Mouse (Mus musculus) lung, postnatal 0 days (tissue): ENCODE results near the gene Tuba1b. TPM values are rescaled to one million over a fixed set of nuclear protein-coding genes. Genes with fewer than 3 reads are reported as not detected.
"Not testable (repeated sequence)": the region's sequence is repeated elsewhere in the genome, so short reads cannot be mapped to it uniquely, and the experiment has no call there.

Experiments used
- ATAC-seq: fragments of 200-750 bp; cut with Nextera tagmentation; 2 replicates; pipeline ENCODE4 v1.8.0; 2017; ENCODE audit warnings: moderate library complexity
- DNase-seq: peaks from one replicate; pipeline ENCODE4 v3.0.0-alpha.2; 2016; ENCODE audit warnings: low spot score
- H3K27ac ChIP-seq: fragments of 300-500 bp; sonication (generic); 2 replicates; pipeline ENCODE4 v1.5.1; 2014; ENCODE audit warnings: antibody characterized with exemption, mild to moderate bottlenecking, low read length, mixed read lengths
- H3K27me3 ChIP-seq: fragments of 300-500 bp; sonication (generic); replicated peaks from 2 replicates; pipeline ENCODE4 v1.6.1; 2014; ENCODE audit warnings: low read length, mixed read lengths; ENCODE audit not compliant: insufficient read depth
- H3K36me3 ChIP-seq: fragments of 300-500 bp; sonication (generic); 2 replicates; pipeline ENCODE4 v1.6.1; 2014; ENCODE audit warnings: low read length, mixed read lengths; ENCODE audit not compliant: insufficient read depth
- H3K4me1 ChIP-seq: fragments of 300-500 bp; sonication (generic); 2 replicates; pipeline ENCODE4 v1.6.1; 2014; ENCODE audit warnings: antibody characterized with exemption, low read depth, low read length, mixed read lengths; ENCODE audit not compliant: insufficient read depth
- H3K4me2 ChIP-seq: fragments of 300-500 bp; sonication (generic); replicated peaks from 2 replicates; pipeline ENCODE4 v1.6.1; 2014; ENCODE audit warnings: low read depth, mild to moderate bottlenecking, low read length, moderate library complexity, mixed read lengths
- H3K4me3 ChIP-seq: fragments of 300-500 bp; sonication (generic); 2 replicates; pipeline ENCODE4 v1.5.1; 2014; ENCODE audit warnings: low read depth, low read length
- H3K9ac ChIP-seq: fragments of 300-500 bp; sonication (generic); replicated peaks from 2 replicates; pipeline ENCODE4 v1.6.1; 2014; ENCODE audit warnings: low read depth, mild to moderate bottlenecking
- H3K9me3 ChIP-seq: fragments of 300-500 bp; sonication (generic); 2 replicates; pipeline ENCODE4 v1.6.1; 2016; ENCODE audit warnings: low read length, mixed read lengths
- CTCF ChIP-seq: IDR thresholded peaks from 2 replicates; pipeline ENCODE4 v1.5.1; 2016; ENCODE audit warnings: antibody characterized with exemption, mild to moderate bottlenecking
- EP300 ChIP-seq: IDR thresholded peaks from 2 replicates; pipeline ENCODE4 v1.6.1; 2016; ENCODE audit warnings: antibody characterized with exemption, mild to moderate bottlenecking, control low read depth
- WGBS: fragments of 180-500 bp; shearing (Covaris S2); extraction: QIAGEN DNeasy Blood & Tissue Kit; methylation state at CpG from one replicate; pipeline ENCODE4 v1.1.7; 2014; 5-methylcytosine and 5-hydroxymethylcytosine counted together
- polyA plus RNA-seq: library from polyadenylated mRNA; unstranded; fragments of >200 nt; fragmentation: Nextera tagmentation; extraction: Ambion mirVana; gene quantifications from 2 replicates; pipeline ENCODE4 v1.2.1, GENCODE M21; 2015

The Tuba1b gene
- polyA plus RNA-seq, 1 experiment from 2014 or later, result 415 TPM

DNA sequence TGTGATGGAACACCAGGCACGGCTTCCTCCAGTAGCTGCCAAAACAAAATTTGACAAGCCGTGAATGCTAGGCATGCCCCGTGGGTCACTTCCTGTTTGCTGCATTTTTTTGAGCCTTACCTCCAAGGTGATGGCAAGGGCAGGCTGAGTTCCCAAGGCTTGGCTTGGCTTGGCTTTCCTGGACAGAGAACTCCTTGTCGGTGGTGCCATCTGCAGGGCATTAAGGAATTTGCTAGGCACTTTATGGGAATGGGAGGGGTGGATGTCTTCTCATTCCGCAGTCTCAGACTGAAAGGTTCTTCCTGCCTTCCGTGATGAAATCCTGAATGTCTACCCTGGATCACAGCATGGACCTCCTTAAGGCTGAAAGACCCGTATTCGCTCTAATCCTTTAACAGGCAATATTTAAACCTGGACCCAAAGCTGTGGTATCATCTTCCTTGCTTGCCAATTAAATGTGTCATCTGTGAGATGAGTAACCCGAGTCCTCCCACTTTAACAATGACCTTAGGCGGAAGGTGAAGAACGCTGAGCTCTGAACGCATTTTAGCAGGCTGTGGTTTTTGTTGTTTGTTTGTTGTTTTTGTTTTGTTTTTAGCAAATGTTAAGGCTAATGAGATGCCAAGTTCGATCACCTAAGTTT is 5.6 kb downstream of the Tuba1b start:
- no peak overlapping the region for H3K9ac ChIP-seq
- H3K36me3 ChIP-seq, result no peaks in the 10 kb centered on the region
- DNase-seq, result peak; percentile 96
- H3K4me1 ChIP-seq, result no peaks in the 10 kb centered on the region; the same call in 1 of the 2 replicates
- no peaks in the 10 kb centered on the region for H3K9me3 ChIP-seq
- no peaks in the 10 kb centered on the region for H3K27me3 ChIP-seq
- WGBS, result 12% methylated on average over 13 of the region's 13 CpGs
- H3K4me3 ChIP-seq, result no peak overlapping the region
- peak; percentile 85 for TF ChIP-seq CTCF
- no peak for TF ChIP-seq EP300
- ATAC-seq, result peak; percentile 83
- no peak overlapping the region for H3K27ac ChIP-seq
- 0 out of 2 replicates have a peak overlapping the region, but pooled peaks have one; percentile 11 for H3K4me2 ChIP-seq

DNA sequence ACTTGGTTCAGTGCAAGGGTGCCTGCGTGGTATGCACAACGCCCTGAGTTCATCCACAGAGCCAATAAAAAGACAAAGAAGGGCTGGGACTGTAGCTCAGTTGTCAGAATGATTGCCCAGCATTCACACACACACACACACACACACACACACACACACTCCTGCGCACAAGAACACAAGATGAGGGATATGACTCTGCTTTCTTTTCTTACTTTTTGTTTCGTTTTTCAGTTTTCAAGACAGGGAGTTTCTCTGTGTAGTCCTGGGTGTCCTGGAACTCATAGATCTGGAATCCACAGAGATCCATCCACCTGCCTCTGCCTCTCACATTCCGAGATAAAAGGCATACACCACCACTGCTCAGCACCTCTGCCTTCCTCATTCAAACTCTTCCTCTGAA is 6.8 kb downstream of the Tuba1b start:
- TF ChIP-seq CTCF (no peak), EP300 (no peak)
- Histone ChIP-seq H3K9me3 (no peaks in the 10 kb centered on the region), H3K27ac (no peak overlapping the region), H3K9ac (no peak overlapping the region), H3K4me3 (no peak overlapping the region), H3K4me1 (no peaks in the 10 kb centered on the region), H3K36me3 (no peaks in the 10 kb centered on the region), H3K4me2 (no peak overlapping the region), H3K27me3 (no peaks in the 10 kb centered on the region)
- DNase-seq (no peak), ATAC-seq (no peak)
- WGBS, result 71% methylated on average over 5 of the region's 5 CpGs

DNA sequence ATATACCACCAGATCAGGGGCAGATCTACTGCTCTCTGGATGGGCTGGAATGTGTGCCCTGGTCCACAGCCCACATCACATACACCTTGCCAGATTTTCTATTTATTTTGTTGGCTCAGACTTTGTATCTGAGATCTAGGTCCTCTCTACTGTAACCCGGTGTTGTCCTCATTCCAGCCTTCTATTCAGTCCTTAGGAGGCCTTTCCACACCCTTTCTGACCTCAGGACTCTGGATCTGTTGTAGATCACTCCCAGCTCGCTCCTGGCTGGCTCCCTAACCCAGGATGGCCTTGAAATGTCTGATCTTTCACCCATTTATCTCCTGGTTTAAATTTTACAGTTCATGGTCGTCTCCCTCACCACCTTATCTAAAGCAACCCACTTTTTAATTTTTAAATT is 9.7 kb downstream of the Tuba1b start:
- Histone ChIP-seq H3K36me3 (no peaks in the 10 kb centered on the region), H3K4me2 (no peak overlapping the region), H3K27ac (no peak overlapping the region), H3K27me3 (no peaks in the 10 kb centered on the region), H3K4me1 (no peaks in the 10 kb centered on the region), H3K9ac (no peak overlapping the region), H3K4me3 (no peak overlapping the region), H3K9me3 (no peaks in the 10 kb centered on the region)
- DNase-seq, result no peak
- WGBS, result 49% methylated on average over 3 of the region's 3 CpGs
- no peak for ATAC-seq
- TF ChIP-seq EP300 (no peak), CTCF (no peak)

DNA sequence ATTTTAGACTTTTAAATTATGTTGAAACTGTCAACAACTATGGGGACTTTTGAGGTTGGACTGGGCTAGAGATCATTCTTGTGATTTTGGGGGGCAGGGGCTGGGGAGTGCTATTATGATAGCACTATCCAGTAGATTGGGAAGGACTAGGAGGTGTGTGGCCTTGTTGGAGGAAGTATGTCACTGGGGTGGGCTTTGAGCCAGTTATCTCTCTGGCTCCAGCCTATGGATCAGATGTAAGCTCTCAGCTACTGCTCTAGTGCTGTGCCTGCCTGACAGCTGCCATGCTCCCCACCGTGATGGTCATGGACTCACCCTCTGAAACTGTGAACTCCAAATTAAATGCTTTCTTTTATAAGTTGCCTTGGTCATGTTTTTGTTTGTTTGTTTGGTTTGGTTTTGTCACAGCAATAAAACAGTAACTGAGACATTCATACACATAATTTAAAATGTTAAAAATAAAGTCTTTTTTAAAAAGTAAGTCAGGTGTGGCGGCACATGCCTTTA is 11.3 kb downstream of the Tuba1b start:
- no peak for TF ChIP-seq CTCF
- TF ChIP-seq EP300, result no peak
- Histone ChIP-seq H3K27me3 (no peaks in the 10 kb centered on the region), H3K9me3 (no peaks in the 10 kb centered on the region), H3K4me1 (no peaks in the 10 kb centered on the region), H3K4me2 (no peak overlapping the region), H3K9ac (no peak overlapping the region), H3K27ac (no peak overlapping the region), H3K36me3 (no peaks in the 10 kb centered on the region), H3K4me3 (no peak overlapping the region)
- ATAC-seq (no peak), DNase-seq (no peak)
- 75% methylated on average over 2 of the region's 2 CpGs for WGBS

DNA sequence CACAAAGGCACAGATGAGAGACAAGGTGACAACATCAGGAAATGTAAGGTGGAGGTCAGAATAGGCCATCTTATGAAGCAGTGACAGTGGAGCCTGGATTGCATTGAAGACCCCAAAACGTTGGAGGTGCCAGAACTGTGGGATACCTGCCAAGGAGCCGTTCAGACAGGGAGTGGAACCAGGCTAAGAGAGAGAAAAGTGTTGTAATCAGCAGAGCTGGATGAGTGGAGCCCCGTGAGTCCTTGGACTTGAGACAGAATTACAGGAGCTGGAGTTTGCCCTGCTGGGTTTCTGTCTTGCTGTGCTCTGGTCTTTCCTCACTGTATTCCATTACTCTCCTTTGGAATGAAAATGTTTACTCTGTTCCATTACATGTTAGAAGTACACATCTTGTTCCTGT is 11.8 kb downstream of the Tuba1b start:
- TF ChIP-seq EP300 (no peak), CTCF (no peak)
- Histone ChIP-seq H3K4me1 (no peaks in the 10 kb centered on the region), H3K4me2 (no peak overlapping the region), H3K27ac (no peak overlapping the region), H3K27me3 (no peaks in the 10 kb centered on the region), H3K9ac (no peak overlapping the region), H3K36me3 (no peaks in the 10 kb centered on the region), H3K9me3 (no peaks in the 10 kb centered on the region), H3K4me3 (no peak overlapping the region)
- ATAC-seq, result no peak
- WGBS, result 20% methylated on average over 3 of the region's 3 CpGs
- peak; percentile 57 for DNase-seq

DNA sequence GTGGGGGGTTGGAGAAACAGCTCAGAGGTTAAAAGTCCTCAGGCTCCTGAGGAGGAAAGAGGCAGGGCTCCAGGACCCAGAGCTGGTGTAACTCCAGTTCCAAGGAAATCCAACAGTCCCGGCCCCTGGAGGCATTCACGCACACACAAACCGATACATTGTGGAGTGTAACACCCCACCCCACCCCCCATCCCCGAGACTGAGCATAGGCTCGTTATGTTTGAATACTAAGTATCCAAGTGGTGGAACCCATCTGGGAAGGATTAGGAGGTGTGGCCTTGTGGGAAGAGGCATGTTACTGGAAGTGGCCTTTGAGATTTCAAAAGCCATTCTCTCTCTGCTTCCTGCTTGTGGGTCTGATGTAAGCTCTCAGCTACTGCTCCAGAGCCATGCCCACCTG is 12.9 kb downstream of the Tuba1b start:
- no peak overlapping the region for H3K4me2 ChIP-seq
- peaks cover 3% of the 10 kb centered on the region; the same call in 1 of the 2 replicates for H3K4me1 ChIP-seq
- TF ChIP-seq CTCF, result no peak
- no peak for TF ChIP-seq EP300
- DNase-seq (no peak), ATAC-seq (no peak)
- no peaks in the 10 kb centered on the region for H3K9me3 ChIP-seq
- H3K4me3 ChIP-seq, result no peak overlapping the region
- H3K9ac ChIP-seq, result no peak overlapping the region
- no peaks in the 10 kb centered on the region for H3K36me3 ChIP-seq
- no peak overlapping the region for H3K27ac ChIP-seq
- 83% methylated on average over 5 of the region's 5 CpGs for WGBS
- H3K27me3 ChIP-seq, result no peaks in the 10 kb centered on the region

DNA sequence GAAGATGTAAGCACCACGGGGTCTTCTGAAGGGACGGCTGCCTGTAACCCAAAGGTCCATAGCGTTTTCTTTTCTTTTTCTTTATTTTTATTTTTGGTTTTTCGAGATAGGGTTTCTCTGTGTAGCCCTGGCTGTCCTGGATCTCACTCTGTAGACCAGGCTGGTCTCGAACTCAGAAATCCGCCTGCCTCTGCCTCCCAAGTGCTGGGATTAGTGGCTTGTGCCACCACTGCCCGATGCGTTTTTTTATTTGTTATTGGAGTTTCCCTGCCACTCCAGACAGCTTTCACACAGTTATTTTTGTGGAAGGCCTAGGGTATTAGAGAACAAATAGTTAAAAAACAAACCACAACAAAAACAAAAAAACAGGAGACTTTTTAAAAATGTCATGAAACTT is 15.9 kb downstream of the Tuba1b start:
- not testable (repeated sequence) for H3K27me3 ChIP-seq, H3K9me3 ChIP-seq, H3K36me3 ChIP-seq, ATAC-seq, DNase-seq, H3K4me1 ChIP-seq
- peak overlapping the region; percentile 19; the same call in 1 of the 2 replicates for H3K4me3 ChIP-seq
- peak overlapping the region; percentile 74; the same call in 1 of the 2 replicates for H3K27ac ChIP-seq
- H3K9ac ChIP-seq, result 0 out of 2 replicates have a peak overlapping the region, but pooled peaks have one; percentile 6
- WGBS, result 18% methylated on average over 8 of the region's 8 CpGs
- H3K4me2 ChIP-seq, result peak overlapping the region; percentile 48
